Mouse (Mus musculus) liver, embryonic 13.5 days (tissue): ENCODE results near the gene Nckap5. TPM values are rescaled to one million over a fixed set of nuclear protein-coding genes. Genes with fewer than 3 reads are reported as not detected.
"Not testable (repeated sequence)": the region's sequence is repeated elsewhere in the genome, so short reads cannot be mapped to it uniquely, and the experiment has no call there.

Experiments
- ATAC-seq: fragments of 200-750 bp; cut with Nextera tagmentation; 2 replicates; pipeline ENCODE4 v1.8.0; 2017; ENCODE audit warnings: low read depth, mild to moderate bottlenecking, moderate number of reproducible peaks, moderate library complexity
- DNase-seq: peaks from one replicate; pipeline ENCODE4 v3.0.0; 2022
- H3K27ac ChIP-seq: fragments of 300-500 bp; sonication (generic); 2 replicates; pipeline ENCODE4 v1.5.1; 2015; ENCODE audit warnings: moderate library complexity, mild to moderate bottlenecking, inconsistent platforms
- H3K27me3 ChIP-seq: fragments of 300-500 bp; sonication (generic); 2 replicates; pipeline ENCODE4 v1.6.1; 2015; ENCODE audit warnings: mild to moderate bottlenecking, inconsistent platforms
- H3K36me3 ChIP-seq: fragments of 300-500 bp; sonication (generic); 2 replicates; pipeline ENCODE4 v1.6.1; 2015; ENCODE audit warnings: mild to moderate bottlenecking, inconsistent platforms
- H3K4me1 ChIP-seq: fragments of 300-500 bp; sonication (generic); replicated peaks from 2 replicates; pipeline ENCODE4 v1.6.1; 2015; ENCODE audit warnings: inconsistent platforms
- H3K4me2 ChIP-seq: fragments of 300-500 bp; sonication (generic); 2 replicates; pipeline ENCODE4 v1.6.1; 2015; ENCODE audit warnings: inconsistent platforms, mild to moderate bottlenecking, moderate library complexity
- H3K4me3 ChIP-seq: fragments of 300-500 bp; sonication (generic); replicated peaks from 2 replicates; pipeline ENCODE4 v1.5.1; 2015; ENCODE audit warnings: mild to moderate bottlenecking, inconsistent platforms
- H3K9ac ChIP-seq: fragments of 300-500 bp; sonication (generic); 2 replicates; pipeline ENCODE4 v1.6.1; 2015; ENCODE audit warnings: mild to moderate bottlenecking, inconsistent platforms
- H3K9me3 ChIP-seq: fragments of 300-500 bp; sonication (generic); replicated peaks from 2 replicates; pipeline ENCODE4 v1.6.1; 2016; ENCODE audit warnings: inconsistent platforms
- WGBS: fragments of 180-500 bp; shearing (Covaris S2); methylation state at CpG from one replicate; pipeline ENCODE4 v1.1.7; 2015; ENCODE audit not compliant: insufficient replicate concordance; 5-methylcytosine and 5-hydroxymethylcytosine counted together
- polyA plus RNA-seq: library from polyadenylated mRNA; unstranded; fragments of >200 nt; fragmentation: Nextera tagmentation; extraction: Ambion mirVana; gene quantifications from 2 replicates; pipeline ENCODE4 v1.2.1, GENCODE M21; 2015

The Nckap5 gene
- polyA plus RNA-seq, 1 experiment from 2014 or later: 0.74 TPM

DNA sequence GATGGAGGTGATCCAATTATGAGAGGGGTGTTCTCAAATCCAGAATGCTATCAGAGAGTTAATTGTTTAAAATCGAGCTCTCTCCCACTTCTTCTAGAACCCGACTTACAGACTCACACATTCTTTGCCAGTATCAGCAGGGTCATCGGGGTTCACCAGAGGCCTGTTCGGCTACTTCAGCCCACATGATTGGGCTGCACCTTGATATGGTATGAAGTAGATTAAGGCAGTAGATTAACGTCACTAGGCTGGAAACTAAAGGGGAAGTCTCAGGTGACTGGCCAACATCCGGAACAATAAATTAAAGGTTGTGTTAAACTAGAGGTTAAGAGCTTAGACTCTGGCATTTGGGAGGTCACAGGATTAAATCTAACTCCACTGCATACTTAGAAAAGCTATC lies 8.4 kb downstream of the Nckap5 start:
- WGBS: 63% methylated on average over 6 of the region's 6 CpGs
- DNase-seq: no peak
- Histone ChIP-seq H3K27me3 (no peaks in the 10 kb centered on the region), H3K4me2 (no peak overlapping the region), H3K36me3 (no peaks in the 10 kb centered on the region), H3K9me3 (no peaks in the 10 kb centered on the region), H3K4me1 (peaks cover 6% of the 10 kb centered on the region; the same call in 1 of the 2 replicates), H3K9ac (no peak overlapping the region), H3K4me3 (no peak overlapping the region), H3K27ac (no peak overlapping the region)
- ATAC-seq: no peak

GRCm38 (mm10) chr1:126817381-126818034 lies 13.1 kb downstream of the Nckap5 start:
- no peak overlapping the region for H3K9ac ChIP-seq
- peak; percentile 4 for DNase-seq
- no peak overlapping the region for H3K4me2 ChIP-seq

GRCm38 (mm10) chr1:126806994-126807611 lies 23.5 kb downstream of the Nckap5 start:
- Histone ChIP-seq H3K9me3 (no peaks in the 10 kb centered on the region), H3K4me1 (no peaks in the 10 kb centered on the region), H3K36me3 (no peaks in the 10 kb centered on the region), H3K4me3 (no peak overlapping the region), H3K9ac (no peak overlapping the region), H3K4me2 (no peak overlapping the region), H3K27me3 (no peaks in the 10 kb centered on the region), H3K27ac (no peak overlapping the region)
- WGBS: 62% methylated on average over 3 of the region's 3 CpGs
- ATAC-seq (no peak), DNase-seq (no peak)

More at GRCm38 (mm10) chr1:126817381-126818034, 13.1 kb downstream of the Nckap5 start:
- no peak overlapping the region for H3K4me3 ChIP-seq
- WGBS: 13% methylated on average over 9 of the region's 9 CpGs
- ATAC-seq: peak; percentile 75
- no peak overlapping the region for H3K27ac ChIP-seq
- no peaks in the 10 kb centered on the region for H3K9me3 ChIP-seq
- H3K27me3 ChIP-seq: no peaks in the 10 kb centered on the region
- no peaks in the 10 kb centered on the region for H3K4me1 ChIP-seq
- no peaks in the 10 kb centered on the region for H3K36me3 ChIP-seq

GRCm38 (mm10) chr1:126806548-126806947 lies 24.1 kb downstream of the Nckap5 start:
- H3K4me2 ChIP-seq: no peak overlapping the region
- no peak overlapping the region for H3K27ac ChIP-seq
- no peaks in the 10 kb centered on the region for H3K36me3 ChIP-seq
- DNase-seq (no peak), ATAC-seq (no peak)
- H3K4me3 ChIP-seq: no peak overlapping the region
- 53% methylated on average over 7 of the region's 7 CpGs for WGBS
- no peaks in the 10 kb centered on the region for H3K4me1 ChIP-seq
- no peaks in the 10 kb centered on the region for H3K9me3 ChIP-seq
- H3K27me3 ChIP-seq: no peaks in the 10 kb centered on the region
- no peak overlapping the region for H3K9ac ChIP-seq

GRCm38 (mm10) chr1:126802405-126802804 lies 28.2 kb downstream of the Nckap5 start:
- Histone ChIP-seq H3K4me2 (no peak overlapping the region), H3K4me1 (no peaks in the 10 kb centered on the region), H3K4me3 (no peak overlapping the region), H3K36me3 (no peaks in the 10 kb centered on the region), H3K9ac (no peak overlapping the region), H3K27ac (no peak overlapping the region), H3K27me3 (no peaks in the 10 kb centered on the region), H3K9me3 (no peaks in the 10 kb centered on the region)
- WGBS: 51% methylated on average over 3 of the region's 3 CpGs
- no peak for ATAC-seq
- DNase-seq: no peak

DNA sequence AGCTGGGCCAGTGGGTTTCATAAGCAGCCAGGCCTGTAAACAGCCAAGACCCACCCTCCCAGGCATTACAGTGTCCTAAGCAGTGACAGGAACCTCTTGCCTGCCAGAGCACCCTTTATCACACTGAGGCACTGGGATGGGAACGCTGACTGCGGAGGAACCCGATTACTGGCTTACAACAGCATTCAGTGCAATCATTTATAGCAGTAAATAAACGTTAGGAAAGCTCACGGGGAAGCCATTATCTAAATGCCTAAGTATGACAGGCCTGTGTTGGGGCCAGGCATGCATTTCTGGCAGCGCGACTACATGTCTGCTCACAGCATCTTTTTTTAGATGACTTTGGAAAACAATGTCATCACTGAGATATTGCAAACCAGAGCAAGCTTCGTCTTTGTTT lies 28.9 kb downstream of the Nckap5 start:
- Histone ChIP-seq H3K4me1 (no peaks in the 10 kb centered on the region), H3K9ac (no peak overlapping the region), H3K36me3 (no peaks in the 10 kb centered on the region), H3K4me2 (no peak overlapping the region), H3K4me3 (no peak overlapping the region), H3K27me3 (no peaks in the 10 kb centered on the region), H3K9me3 (no peaks in the 10 kb centered on the region), H3K27ac (no peak overlapping the region)
- WGBS: 48% methylated on average over 8 of the region's 8 CpGs
- ATAC-seq (no peak), DNase-seq (no peak)

GRCm38 (mm10) chr1:126799379-126799798 lies 31.2 kb downstream of the Nckap5 start:
- DNase-seq (no peak), ATAC-seq (no peak)
- H3K4me3 ChIP-seq: no peak overlapping the region
- no peak overlapping the region for H3K27ac ChIP-seq
- no peaks in the 10 kb centered on the region for H3K36me3 ChIP-seq
- H3K9me3 ChIP-seq: no peaks in the 10 kb centered on the region
- H3K9ac ChIP-seq: no peak overlapping the region
- 69% methylated on average over 11 of the region's 11 CpGs for WGBS
- no peaks in the 10 kb centered on the region for H3K4me1 ChIP-seq
- no peaks in the 10 kb centered on the region for H3K27me3 ChIP-seq
- H3K4me2 ChIP-seq: no peak overlapping the region

DNA sequence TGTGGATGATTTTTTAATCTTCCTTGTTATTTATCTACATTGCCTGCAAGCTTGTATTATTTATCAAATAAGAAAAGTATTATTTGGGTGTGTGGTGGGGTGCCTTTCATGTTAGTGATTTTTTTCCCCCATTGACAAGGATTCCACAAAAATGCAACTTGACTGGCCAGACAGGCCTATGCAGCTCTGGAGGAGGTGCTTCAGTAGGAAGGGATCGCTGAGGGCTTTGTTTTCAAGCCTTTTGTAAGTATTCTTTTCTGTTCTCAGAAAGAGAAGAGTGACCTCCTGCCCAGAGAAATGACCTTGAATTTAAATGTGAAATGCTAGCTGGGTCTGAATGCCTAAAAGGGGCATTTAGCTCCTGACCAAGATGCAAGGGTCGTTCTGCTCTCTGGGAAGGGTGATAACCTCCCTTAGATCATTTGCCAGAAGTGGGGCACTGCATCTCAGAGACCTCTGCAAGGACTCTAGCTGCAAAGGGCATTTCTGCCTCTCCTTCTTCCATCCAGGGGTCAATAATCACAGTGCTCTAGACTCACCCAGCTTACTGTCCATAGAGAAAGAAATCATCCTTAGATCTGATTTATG lies 50.2 kb downstream of the Nckap5 start:
- not testable (repeated sequence) for ATAC-seq, H3K9me3 ChIP-seq, H3K27me3 ChIP-seq, H3K4me3 ChIP-seq, H3K36me3 ChIP-seq, DNase-seq, H3K27ac ChIP-seq, H3K4me2 ChIP-seq, H3K9ac ChIP-seq, H3K4me1 ChIP-seq
- WGBS: no CpG with 5 or more reads among the region's 2 CpGs

GRCm38 (mm10) chr1:126773947-126774346 lies 56.7 kb downstream of the Nckap5 start:
- H3K27ac ChIP-seq, H3K9me3 ChIP-seq, H3K27me3 ChIP-seq, H3K4me2 ChIP-seq, H3K4me3 ChIP-seq, H3K36me3 ChIP-seq, DNase-seq, H3K4me1 ChIP-seq, ATAC-seq, H3K9ac ChIP-seq: not testable (repeated sequence)
- WGBS: no CpG with 5 or more reads among the region's 6 CpGs

- no peaks in the 10 kb centered on the region for H3K9me3 ChIP-seq
- WGBS: 49% methylated on average over 1 of the region's 1 CpGs
These were observed 63.6 kb downstream of the Nckap5 start for GRCm38 (mm10) chr1:126766971-126767370.

GRCm38 (mm10) chr1:126765506-126766170 lies 65.0 kb downstream of the Nckap5 start:
- Histone ChIP-seq H3K27ac (no peak overlapping the region), H3K9ac (no peak overlapping the region), H3K4me1 (no peaks in the 10 kb centered on the region), H3K4me3 (no peak overlapping the region), H3K27me3 (no peaks in the 10 kb centered on the region), H3K36me3 (no peaks in the 10 kb centered on the region), H3K4me2 (no peak overlapping the region), H3K9me3 (no peaks in the 10 kb centered on the region)
- DNase-seq (no peak), ATAC-seq (no peak)
- 55% methylated on average over 6 of the region's 6 CpGs for WGBS

More at GRCm38 (mm10) chr1:126766971-126767370, 63.6 kb downstream of the Nckap5 start:
- Histone ChIP-seq H3K36me3 (no peaks in the 10 kb centered on the region), H3K9ac (no peak overlapping the region), H3K4me3 (no peak overlapping the region), H3K27ac (no peak overlapping the region), H3K27me3 (no peaks in the 10 kb centered on the region), H3K4me2 (no peak overlapping the region), H3K4me1 (no peaks in the 10 kb centered on the region)
- DNase-seq (no peak), ATAC-seq (no peak)
